Mouse (Mus musculus): ENCODE results near the gene Ywhaq.

DNA sequence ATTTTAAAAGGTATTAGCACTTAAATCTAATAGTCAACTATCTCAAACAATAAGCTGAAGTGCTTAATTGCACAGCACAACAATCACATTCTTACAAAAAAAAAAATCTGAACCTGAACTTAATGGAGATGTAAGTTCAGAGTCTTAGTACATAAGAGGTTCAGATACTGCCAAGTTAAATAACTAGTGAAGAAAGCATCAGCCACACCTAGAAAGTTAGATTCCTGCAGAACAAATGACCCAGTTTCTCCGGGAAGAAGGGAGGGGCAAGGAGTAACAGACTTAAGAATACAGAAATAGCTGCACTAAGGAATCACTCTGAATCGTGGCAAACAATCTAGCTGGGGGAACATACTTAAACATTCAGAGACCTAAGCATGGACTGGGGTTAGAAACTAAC lies 54.8 kb downstream of the Ywhaq start:
- no peak for TF ChIP-seq GATA1 (IDR thresholded peaks at IDR 0.05; ENCODE audit: low read length)
- no peak for TF ChIP-seq TAL1 (IDR thresholded peaks at IDR 0.05; ENCODE audit: low read length)

Measured in erythroblast, embryonic 14.5 days (primary cell).